ENCODE assay signal across 8 mouse cellular contexts in genomic region chr7:92027049-92027448, GRCm38 (mm10).
DNase-seq lines count a peak whose midpoint lies in the region; TF ChIP-seq lines count a peak whose summit lies in the region.

No protein-coding gene starts in this region.

- WGBS in small intestine, adult 2 months, result 40% methylated on average over 7 of the region's 7 CpGs

- no peak overlapping the region for H3K27ac ChIP-seq in small intestine, adult 2 months (ENCODE audit: insufficient read depth, low read depth, low read length)

- H3K4me1 ChIP-seq in small intestine, adult 2 months (ENCODE audit: control insufficient read depth, insufficient read depth, insufficient read length, low read length), result peaks cover 5% of the 10 kb centered on the region; the same call in 1 of the 2 replicates

- no peak for TF ChIP-seq POLR2A in small intestine, adult 2 months (IDR thresholded peaks at IDR 0.05; ENCODE audit: low read depth, low read length)

- no peak overlapping the region for H3K4me3 ChIP-seq in small intestine, adult 2 months (ENCODE audit: low read depth, low read length)

- intact Hi-C loops in gastrocnemius, postnatal 14 days (cut with DNase I; ENCODE audit: low total_unique reads), result no loop called here

- no peaks in the 10 kb centered on the region for H3K27me3 ChIP-seq in small intestine, adult 2 months (ENCODE audit: control insufficient read depth, insufficient read depth, low read length)

- no peaks in the 10 kb centered on the region for H3K36me3 ChIP-seq in small intestine, adult 2 months (ENCODE audit: control insufficient read depth, insufficient read depth, low read length)

- TF ChIP-seq CTCF in small intestine, adult 2 months (IDR thresholded peaks at IDR 0.05; ENCODE audit: extremely low read depth, insufficient read length, insufficient replicate concordance, low read depth, low read length), result peak; percentile 90; the same call in 1 of the 2 replicates

- peak; percentile 23 for DNase-seq in gastrocnemius, postnatal 14 days
- no peak for DNase-seq in gastrocnemius, adult 8-10 months (ENCODE audit: low spot score in 2 of 2)
- peak; percentile 7 for DNase-seq in WW6 (ENCODE audit: low read depth, low spot score)
- peak; percentile 85 to 93 for DNase-seq in cerebellum, postnatal 14 days
- DNase-seq in gastrocnemius, postnatal 4 days (ENCODE audit: low spot score in 2 of 2), result peak; percentile 24 to 39
- DNase-seq in layer of hippocampus, adult 9-11 months, result peak; percentile 34
- DNase-seq in lung, postnatal 4 days, result peak; percentile 21 to 47

Comparison
In these comparisons a context has a peak if more than half of its experiments do, and no peak if none do; other contexts are left out.
1. DNase-seq: peak in gastrocnemius, postnatal 14 days (single experiment), WW6 (single experiment), cerebellum, postnatal 14 days (2 of 2), gastrocnemius, postnatal 4 days (2 of 2), layer of hippocampus, adult 9-11 months (single experiment) and lung, postnatal 4 days (2 of 2); none in gastrocnemius, adult 8-10 months (0 of 2).